Mouse (Mus musculus) midbrain, embryonic 11.5 days (tissue): ENCODE results near the gene Olfr987. TPM values are rescaled to one million over a fixed set of nuclear protein-coding genes. Genes with fewer than 3 reads are reported as not detected.

Experiments used
- polyA plus RNA-seq: library from polyadenylated mRNA; unstranded; fragments of >200 nt; fragmentation: Nextera tagmentation; extraction: Ambion mirVana; gene quantifications from 2 replicates; pipeline ENCODE4 v1.2.1, GENCODE M21; 2014

Gene Olfr987
- polyA plus RNA-seq, 1 experiment from 2014 or later = not detected

Other genes with a start within 250 kb of the Olfr987 start
- 29.8 and 29.9 TPM in 2 replicates for gene Aplnr, start 203.1 kb downstream of the Olfr987 start, polyA plus RNA-seq
- gene Lrrc55, start 142.1 kb downstream of the Olfr987 start, polyA plus RNA-seq = 1.2 and 1.3 TPM in 2 replicates
- gene Olfr988, start 23.9 kb upstream of the Olfr987 start, polyA plus RNA-seq = not detected in 2 replicates
- not detected in 2 replicates for gene Olfr992, start 70.2 kb upstream of the Olfr987 start, polyA plus RNA-seq
- gene Olfr993, start 75.6 kb upstream of the Olfr987 start, polyA plus RNA-seq = not detected in 2 replicates
- gene Olfr994, start 97.1 kb upstream of the Olfr987 start, polyA plus RNA-seq = not detected in 2 replicates
- gene Olfr995, start 104.3 kb upstream of the Olfr987 start, polyA plus RNA-seq = not detected in 2 replicates
- not detected in 2 replicates for gene 4833423E24Rik, start 179.7 kb upstream of the Olfr987 start, polyA plus RNA-seq
- gene Olfr996, start 239.9 kb upstream of the Olfr987 start, polyA plus RNA-seq = not detected in 2 replicates
- gene Olfr998, start 249.6 kb upstream of the Olfr987 start, polyA plus RNA-seq = not detected in 2 replicates